Mouse (Mus musculus) forebrain, postnatal 0 days (tissue): ENCODE data around the gene Topors. TPM values are rescaled to one million over a fixed set of nuclear protein-coding genes. Genes with fewer than 3 reads are reported as not detected.

Source experiments
- ATAC-seq: fragments of 200-750 bp; cut with Nextera tagmentation; 2 replicates; pipeline ENCODE4 v1.8.0; 2017; ENCODE audit warnings: mild to moderate bottlenecking, moderate library complexity
- DNase-seq: peaks from one replicate; pipeline ENCODE4 v3.0.0-alpha.2; 2015
- H3K27ac ChIP-seq: fragments of 300-500 bp; sonication (generic); 2 replicates; pipeline ENCODE4 v1.5.1; 2014; ENCODE audit warnings: low read depth, mild to moderate bottlenecking, antibody characterized with exemption, low read length, moderate library complexity, mixed read lengths
- H3K27me3 ChIP-seq: fragments of 300-500 bp; sonication (generic); 2 replicates; pipeline ENCODE4 v1.6.1; 2014; ENCODE audit warnings: mild to moderate bottlenecking, low read length, mixed read lengths; ENCODE audit not compliant: insufficient read depth
- H3K36me3 ChIP-seq: fragments of 300-500 bp; sonication (generic); 2 replicates; pipeline ENCODE4 v1.6.1; 2014; ENCODE audit warnings: mild to moderate bottlenecking, moderate library complexity; ENCODE audit not compliant: insufficient read depth
- H3K4me1 ChIP-seq: fragments of 300-500 bp; sonication (generic); 2 replicates; pipeline ENCODE4 v1.6.1; 2014; ENCODE audit warnings: antibody characterized with exemption; ENCODE audit not compliant: insufficient read depth
- H3K4me2 ChIP-seq: fragments of 300-500 bp; sonication (generic); 2 replicates; pipeline ENCODE4 v1.6.1; 2014; ENCODE audit warnings: low read depth, mild to moderate bottlenecking, moderate library complexity
- H3K4me3 ChIP-seq: fragments of 300-500 bp; sonication (generic); 2 replicates; pipeline ENCODE4 v1.5.1; 2014; ENCODE audit warnings: low read depth, low read length, mixed read lengths
- H3K9ac ChIP-seq: fragments of 300-500 bp; sonication (generic); 2 replicates; pipeline ENCODE4 v1.6.1; 2014; ENCODE audit warnings: mild to moderate bottlenecking
- H3K9me3 ChIP-seq: fragments of 300-500 bp; sonication (generic); 2 replicates; pipeline ENCODE4 v1.6.1; 2016; ENCODE audit warnings: low read length
- CTCF ChIP-seq: sonication (generic); IDR thresholded peaks from 2 replicates; pipeline ENCODE4 v1.5.1; 2016; ENCODE audit warnings: antibody characterized with exemption, control low read depth, low read depth
- WGBS: fragments of 180-500 bp; shearing (Covaris S2); extraction: QIAGEN DNeasy Blood & Tissue Kit; methylation state at CpG from one replicate; pipeline ENCODE4 v1.1.7; 2014; 5-methylcytosine and 5-hydroxymethylcytosine counted together
- polyA plus RNA-seq: library from polyadenylated mRNA; unstranded; fragments of >200 nt; fragmentation: Nextera tagmentation; extraction: Ambion mirVana; gene quantifications from 2 replicates; pipeline ENCODE4 v1.2.1, GENCODE M21; 2015
- total RNA-seq: library from RNA; depleted of rRNA; stranded (reverse); fragments of >200 nt; gene quantifications from 2 replicates; pipeline ENCODE4 v1.2.3, GENCODE M21; 2014

Topors gene
- total and polyA plus RNA-seq, 2 experiments from 2014 or later, result 29.4 to 35.1 TPM

DNA sequence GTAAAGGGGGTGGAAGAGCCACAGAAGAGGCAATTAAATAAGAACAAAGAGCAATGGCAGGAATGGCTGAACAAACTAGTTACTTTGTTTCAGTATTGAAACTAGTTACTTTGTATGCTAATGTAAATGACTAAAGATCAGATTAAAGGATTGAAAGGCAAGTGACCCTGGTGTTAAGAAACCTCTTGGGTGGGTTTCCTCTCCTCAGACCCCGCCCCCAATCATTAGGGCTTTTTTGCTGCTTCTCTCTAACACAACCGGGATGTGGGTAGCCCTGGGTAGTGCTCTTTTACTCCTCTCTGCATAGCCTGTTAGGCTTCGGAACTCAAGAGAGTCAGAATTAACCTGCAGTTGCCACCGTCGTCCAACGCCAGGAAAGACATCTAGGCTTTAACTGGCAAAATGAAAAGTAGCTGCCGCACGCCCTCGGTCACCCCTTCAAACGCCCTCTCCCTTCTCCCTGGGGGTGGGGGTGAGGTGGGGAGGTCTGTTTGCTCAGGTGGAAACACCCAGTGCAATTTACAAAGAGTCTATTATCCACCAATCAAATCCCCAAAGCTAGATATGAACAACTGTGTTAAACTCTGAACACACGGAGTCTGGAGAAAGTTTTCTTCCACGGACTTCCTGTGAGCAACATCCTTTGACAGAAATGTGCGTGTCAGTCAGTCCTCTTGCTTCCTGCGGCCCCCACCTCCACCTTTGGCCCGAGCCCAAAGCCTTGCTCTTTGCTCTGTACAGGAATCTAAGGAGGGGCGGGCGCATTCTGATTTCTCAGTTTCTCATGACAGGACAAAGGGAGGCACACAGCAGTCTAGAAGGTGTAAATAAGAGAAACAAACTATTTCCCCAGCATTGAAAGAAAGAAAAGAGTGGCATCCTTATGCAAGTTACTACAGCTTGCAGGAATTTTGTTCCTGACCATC, 30.9 kb downstream of the Topors start:
- Histone ChIP-seq H3K27ac (no peak overlapping the region; the same call in 1 of the 2 replicates), H3K4me2 (peak overlapping the region; percentile 64), H3K4me3 (peak overlapping the region; percentile 40), H3K27me3 (no peaks in the 10 kb centered on the region), H3K4me1 (peaks cover 5% of the 10 kb centered on the region; the same call in 1 of the 2 replicates), H3K9ac (peak overlapping the region; percentile 42; the same call in 1 of the 2 replicates), H3K9me3 (no peaks in the 10 kb centered on the region), H3K36me3 (no peaks in the 10 kb centered on the region)
- no peak for TF ChIP-seq CTCF
- no peak for DNase-seq
- no peak for ATAC-seq
- WGBS, result 2% methylated on average over 17 of the region's 17 CpGs

DNA sequence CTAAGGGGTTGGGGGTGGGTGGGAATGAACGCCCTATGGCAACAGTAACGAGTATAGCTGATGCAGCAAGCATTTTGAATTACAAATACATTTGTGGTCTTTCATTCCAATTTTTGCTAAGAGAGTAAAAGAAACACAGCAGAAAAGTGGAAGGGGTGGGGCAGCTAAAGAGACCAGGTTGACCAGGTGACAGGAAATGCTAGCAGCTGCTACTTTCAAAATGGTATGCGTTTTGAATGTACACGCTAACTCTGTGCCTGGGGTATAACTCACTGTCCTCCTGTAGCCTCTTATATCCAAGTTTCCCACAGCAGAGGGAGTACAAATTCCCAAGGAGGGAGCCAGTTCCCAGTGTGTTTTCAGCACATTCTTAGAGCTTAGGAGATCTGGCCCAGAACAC, 32.8 kb downstream of the Topors start:
- H3K4me3 ChIP-seq, result no peak overlapping the region
- no peaks in the 10 kb centered on the region for H3K27me3 ChIP-seq
- TF ChIP-seq CTCF, result no peak
- no peak overlapping the region for H3K9ac ChIP-seq
- peaks cover 5% of the 10 kb centered on the region; the same call in 1 of the 2 replicates for H3K4me1 ChIP-seq
- no peak overlapping the region for H3K27ac ChIP-seq
- H3K4me2 ChIP-seq, result no peak overlapping the region
- ATAC-seq (no peak), DNase-seq (no peak)
- whole genome bisulfite sequencing, result 74% methylated on average over 4 of the region's 4 CpGs
- no peaks in the 10 kb centered on the region for H3K9me3 ChIP-seq
- no peaks in the 10 kb centered on the region for H3K36me3 ChIP-seq

DNA sequence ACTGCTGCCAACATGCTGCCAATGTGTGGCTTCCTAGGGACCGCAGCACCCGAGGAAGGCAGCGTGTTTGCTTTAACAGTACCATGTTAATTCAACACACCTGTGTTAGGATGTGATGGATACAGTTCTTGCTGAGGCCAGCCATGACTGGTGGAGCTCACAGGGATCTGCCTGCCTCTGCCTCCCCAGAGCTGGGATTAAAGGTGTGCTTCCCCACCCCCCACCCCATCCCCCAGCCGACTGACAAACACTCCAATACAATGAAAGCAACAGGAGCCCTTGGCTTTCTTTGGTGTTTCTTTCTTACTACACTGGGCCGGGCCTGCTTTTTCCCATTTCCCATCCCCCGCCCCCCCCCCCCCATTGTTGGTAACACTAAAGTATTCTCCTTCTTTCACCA, 35.4 kb downstream of the Topors start:
- 71% methylated on average over 6 of the region's 6 CpGs for WGBS
- no peak overlapping the region for H3K4me2 ChIP-seq
- ATAC-seq (no peak), DNase-seq (no peak)
- no peak overlapping the region for H3K27ac ChIP-seq
- peaks cover 5% of the 10 kb centered on the region; the same call in 1 of the 2 replicates for H3K4me1 ChIP-seq
- H3K9me3 ChIP-seq, result no peaks in the 10 kb centered on the region
- TF ChIP-seq CTCF, result no peak
- no peaks in the 10 kb centered on the region for H3K36me3 ChIP-seq
- no peak overlapping the region for H3K4me3 ChIP-seq
- H3K9ac ChIP-seq, result no peak overlapping the region
- H3K27me3 ChIP-seq, result no peaks in the 10 kb centered on the region

DNA sequence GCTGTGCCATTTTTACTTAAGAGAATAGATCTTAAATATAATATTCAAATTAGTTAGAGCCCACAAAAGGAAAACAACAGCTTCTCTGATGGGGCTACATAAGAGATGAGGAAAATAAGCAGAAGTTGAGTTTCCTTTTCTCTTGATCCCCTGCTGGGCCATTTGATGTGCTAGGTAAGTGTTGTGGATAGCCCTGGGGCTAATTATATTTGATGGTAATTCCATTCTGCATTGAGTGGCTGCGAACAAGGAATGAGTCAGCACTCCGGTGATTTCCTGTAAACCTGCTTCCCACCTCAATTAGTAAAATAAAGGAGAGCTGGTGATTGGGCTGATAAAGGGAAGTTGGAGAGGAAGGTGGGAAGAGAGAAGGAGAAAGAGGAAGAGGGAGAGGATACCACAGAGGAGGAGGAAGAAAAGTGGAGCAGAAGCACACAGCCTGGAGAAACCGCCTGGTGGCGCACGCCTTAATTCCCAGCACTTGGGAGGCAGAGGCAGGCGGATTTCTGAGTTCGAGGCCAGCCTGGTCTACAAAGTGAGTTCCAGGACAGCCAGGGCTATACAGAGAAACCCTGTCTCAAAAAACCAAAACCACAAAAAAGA, 36.5 kb downstream of the Topors start:
- H3K9ac ChIP-seq, result no peak overlapping the region
- no peak overlapping the region for H3K4me3 ChIP-seq
- no peak overlapping the region for H3K27ac ChIP-seq
- ATAC-seq, result no peak
- TF ChIP-seq CTCF, result no peak
- H3K9me3 ChIP-seq, result no peaks in the 10 kb centered on the region
- no peaks in the 10 kb centered on the region for H3K4me1 ChIP-seq
- no peaks in the 10 kb centered on the region for H3K36me3 ChIP-seq
- 92% methylated on average over 7 of the region's 7 CpGs for WGBS
- DNase-seq, result no peak
- no peak overlapping the region for H3K4me2 ChIP-seq
- no peaks in the 10 kb centered on the region for H3K27me3 ChIP-seq

DNA sequence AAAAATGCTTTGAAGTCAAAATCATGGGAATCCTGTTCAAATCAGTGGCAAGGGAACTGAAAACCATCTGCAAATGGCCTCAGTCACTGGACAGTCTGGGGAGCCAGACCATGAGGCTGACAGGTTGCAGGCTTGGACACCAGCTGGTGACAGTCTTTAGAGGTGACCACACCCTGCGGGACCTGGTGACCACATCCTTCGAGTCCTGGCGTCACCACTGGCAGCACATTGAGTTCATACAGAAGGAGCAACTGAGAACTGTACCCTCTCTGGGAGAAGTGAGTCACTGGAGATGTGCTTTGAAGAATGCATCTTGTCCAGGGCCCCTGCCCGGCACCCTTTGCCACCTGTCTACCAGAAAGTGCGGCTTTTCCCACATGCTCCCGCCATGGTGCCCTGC, 39.9 kb downstream of the Topors start:
- no peak overlapping the region for H3K9ac ChIP-seq
- WGBS, result 92% methylated on average over 6 of the region's 6 CpGs
- H3K27ac ChIP-seq, result no peak overlapping the region
- no peak for DNase-seq
- H3K27me3 ChIP-seq, result no peaks in the 10 kb centered on the region
- H3K4me3 ChIP-seq, result no peak overlapping the region
- H3K36me3 ChIP-seq, result no peaks in the 10 kb centered on the region
- H3K4me1 ChIP-seq, result no peaks in the 10 kb centered on the region
- no peak for TF ChIP-seq CTCF
- H3K4me2 ChIP-seq, result no peak overlapping the region
- no peaks in the 10 kb centered on the region for H3K9me3 ChIP-seq
- no peak for ATAC-seq

DNA sequence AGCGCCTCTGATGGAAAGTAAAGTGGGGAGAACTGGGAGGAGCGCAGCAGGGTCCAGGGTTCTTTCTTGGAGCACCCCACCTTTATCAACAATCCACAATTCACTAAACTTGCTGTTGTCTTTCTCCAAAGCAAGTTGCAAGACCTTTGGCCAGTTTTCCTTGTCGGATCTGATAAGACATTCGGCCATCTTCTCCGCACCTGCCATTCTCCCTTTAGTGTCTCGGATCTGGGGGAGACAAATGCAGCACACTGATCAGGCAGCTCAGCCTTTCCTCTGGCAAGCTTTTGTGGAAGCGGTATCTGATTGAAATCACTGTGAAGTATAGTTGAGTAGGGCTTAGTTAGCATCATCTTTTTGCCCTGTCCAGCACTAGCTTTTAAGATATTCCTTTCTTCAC, 41.8 kb downstream of the Topors start:
- TF ChIP-seq CTCF, result no peak
- no peaks in the 10 kb centered on the region for H3K36me3 ChIP-seq
- H3K27ac ChIP-seq, result no peak overlapping the region
- H3K4me1 ChIP-seq, result no peaks in the 10 kb centered on the region
- no peaks in the 10 kb centered on the region for H3K27me3 ChIP-seq
- no peak overlapping the region for H3K9ac ChIP-seq
- no peak for DNase-seq
- H3K4me2 ChIP-seq, result no peak overlapping the region
- 93% methylated on average over 7 of the region's 7 CpGs for WGBS
- no peak for ATAC-seq
- no peak overlapping the region for H3K4me3 ChIP-seq
- H3K9me3 ChIP-seq, result no peaks in the 10 kb centered on the region

DNA sequence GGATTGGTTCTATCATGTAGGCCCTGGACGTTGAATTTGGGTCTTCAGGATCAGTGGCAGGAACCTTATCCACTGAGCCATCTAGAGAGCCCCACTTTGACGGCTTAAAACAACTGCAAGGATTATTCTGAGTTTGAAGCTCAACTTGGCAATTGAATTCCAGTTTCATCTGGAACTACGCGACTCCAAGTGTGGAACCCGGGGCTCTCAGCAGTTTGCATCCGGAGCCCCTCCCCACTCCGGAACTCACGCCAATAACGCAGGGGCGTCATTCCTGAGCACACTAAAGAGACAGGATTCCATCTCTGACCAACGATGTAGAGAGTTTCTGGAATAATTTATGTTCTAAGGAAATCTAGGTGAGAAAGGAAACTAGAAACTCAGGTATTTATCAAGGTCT, 42.5 kb downstream of the Topors start:
- WGBS, result 91% methylated on average over 11 of the region's 11 CpGs

More for the DNA sequence above, 42.5 kb downstream of the Topors start:
- ATAC-seq, result no peak
- Histone ChIP-seq H3K4me1 (no peaks in the 10 kb centered on the region), H3K9me3 (no peaks in the 10 kb centered on the region), H3K9ac (no peak overlapping the region), H3K4me2 (no peak overlapping the region), H3K27ac (no peak overlapping the region), H3K4me3 (no peak overlapping the region), H3K27me3 (no peaks in the 10 kb centered on the region), H3K36me3 (no peaks in the 10 kb centered on the region)
- no peak for TF ChIP-seq CTCF
- DNase-seq, result no peak
